Mouse (Mus musculus): Measurements from ENCODE around the gene Gm49378. TPM values are rescaled to one million over a fixed set of nuclear protein-coding genes. Genes with fewer than 3 reads are reported as not detected.

Gm49378 gene
- total and polyA plus RNA-seq, 3 experiments = 0.17 to 11.7 (median 8.7) TPM

DNA sequence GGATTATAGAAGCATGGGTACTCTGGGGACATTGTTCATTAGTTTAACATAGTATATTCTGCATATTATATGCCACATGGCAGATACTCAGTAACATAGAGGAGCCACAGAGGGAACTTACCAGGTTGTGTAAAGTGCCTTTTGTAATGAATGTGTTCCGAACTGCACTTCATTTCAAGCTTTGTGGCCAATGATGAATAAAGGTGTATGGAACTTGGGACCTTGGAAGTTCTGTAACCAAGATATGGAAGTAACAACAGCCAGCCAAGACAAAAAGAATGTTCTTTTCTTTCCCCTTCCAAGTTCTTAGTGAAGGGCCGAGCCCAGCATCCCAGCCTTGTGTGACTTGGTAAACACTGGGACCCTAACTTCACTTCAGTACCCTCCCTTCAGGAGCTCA, 12.2 kb upstream of the Gm49378 start, which contains the start of gene Tssk4:
Gene Tssk4 (plus strand): TSS at position 301 of the 400 bp plus-strand sequence.
- H3K4me3 ChIP-seq (replicated peaks in 1 of 3; ENCODE audit: low read depth in 2 of 3, low read length in 2 of 3, poor library complexity in 1 of 3) = no peak within 1 kb of the TSS
- TF ChIP-seq MYC (IDR thresholded peaks at IDR 0.05; ENCODE audit: low read depth, low read length) (no peak), JUN (IDR thresholded peaks at IDR 0.05; ENCODE audit: insufficient read depth, low read depth, low read length) (no peak), CTCF (conservative IDR thresholded peaks at IDR 0.05 in 1 of 2, IDR thresholded peaks at IDR 0.05 in 1 of 2; ENCODE audit: low read depth in 2 of 2, low read length in 2 of 2) (no peak), KAT2A (IDR thresholded peaks at IDR 0.05; ENCODE audit: insufficient replicate concordance, low read length) (no peak), CHD2 (IDR thresholded peaks at IDR 0.05; ENCODE audit: low read length) (no peak), BHLHE40 (IDR thresholded peaks at IDR 0.05; ENCODE audit: low read depth, low read length) (no peak), MAFK (IDR thresholded peaks at IDR 0.05; ENCODE audit: insufficient replicate concordance, low read length) (no peak), RAD21 (IDR thresholded peaks at IDR 0.05; ENCODE audit: low read depth, low read length) (no peak), USF1 (IDR thresholded peaks at IDR 0.05; ENCODE audit: low read depth, low read length) (no peak), ZKSCAN1 (IDR thresholded peaks at IDR 0.05; ENCODE audit: borderline replicate concordance, low read depth, low read length) (no peak), ELF1 (IDR thresholded peaks at IDR 0.05; ENCODE audit: low read depth, low read length) (no peak), MEF2A (IDR thresholded peaks at IDR 0.05; ENCODE audit: borderline replicate concordance, low read depth, low read length) (no peak), ZMIZ1 (IDR thresholded peaks at IDR 0.05; ENCODE audit: low read depth, low read length) (no peak), PAX5 (IDR thresholded peaks at IDR 0.05; ENCODE audit: low read length) (no peak), MXI1 (IDR thresholded peaks at IDR 0.05; ENCODE audit: low read depth, low read length) (no peak), HCFC1 (IDR thresholded peaks at IDR 0.05; ENCODE audit: low read depth, low read length) (no peak), POLR2A (IDR thresholded peaks at IDR 0.05; ENCODE audit: low read depth, low read length) (no peak), MAX (IDR thresholded peaks at IDR 0.05; ENCODE audit: low read length) (no peak), UBTF (IDR thresholded peaks at IDR 0.05; ENCODE audit: low read depth, low read length) (no peak)
- dilution Hi-C loops (cut with MboI; ENCODE audit: extremely low pct_ligation_motif_present, extremely low pct_unique_long_range_greater_than_20kb, low sequenced_read_pairs) = no loop called here
- no peak within 1 kb of the TSS for H3K4me2 ChIP-seq (ENCODE audit: insufficient read depth, low read depth, poor library complexity, severe bottlenecking)
- no peaks in the 10 kb centered on the region for H3K27me3 ChIP-seq (replicated peaks)
- no peak within 1 kb of the TSS for H3K27ac ChIP-seq (ENCODE audit: insufficient read depth, low read depth)
- no peak for DNase-seq (ENCODE audit: extremely low read depth)
- H3K79me2 ChIP-seq (replicated peaks; ENCODE audit: control insufficient read depth, extremely low read depth, insufficient read depth, poor library complexity, severe bottlenecking) = peaks cover 7% of the 10 kb centered on the region
- peaks cover 3 to 19% of the 10 kb centered on the region in 2 experiments for H3K36me3 ChIP-seq (replicated peaks in 1 of 2; ENCODE audit: control insufficient read depth in 1 of 2, insufficient read depth in 1 of 2, low read length in 1 of 2)
- H3K4me1 ChIP-seq (ENCODE audit: control insufficient read depth in 1 of 2, insufficient read depth in 2 of 2) = peaks cover 4 to 15% of the 10 kb centered on the region in 2 experiments; a peak in 2 of 4 replicates
- no peaks in the 10 kb centered on the region for H3K9me3 ChIP-seq (replicated peaks; ENCODE audit: low read length)
- in situ Hi-C loops (cut with MboI; ENCODE audit: low pct_ligation_motif_present, low pct_unique_long_range_greater_than_20kb, low sequenced_read_pairs) = no loop called here
- H3K9ac ChIP-seq (ENCODE audit: insufficient read depth, low read depth) = no peak within 1 kb of the TSS

DNA sequence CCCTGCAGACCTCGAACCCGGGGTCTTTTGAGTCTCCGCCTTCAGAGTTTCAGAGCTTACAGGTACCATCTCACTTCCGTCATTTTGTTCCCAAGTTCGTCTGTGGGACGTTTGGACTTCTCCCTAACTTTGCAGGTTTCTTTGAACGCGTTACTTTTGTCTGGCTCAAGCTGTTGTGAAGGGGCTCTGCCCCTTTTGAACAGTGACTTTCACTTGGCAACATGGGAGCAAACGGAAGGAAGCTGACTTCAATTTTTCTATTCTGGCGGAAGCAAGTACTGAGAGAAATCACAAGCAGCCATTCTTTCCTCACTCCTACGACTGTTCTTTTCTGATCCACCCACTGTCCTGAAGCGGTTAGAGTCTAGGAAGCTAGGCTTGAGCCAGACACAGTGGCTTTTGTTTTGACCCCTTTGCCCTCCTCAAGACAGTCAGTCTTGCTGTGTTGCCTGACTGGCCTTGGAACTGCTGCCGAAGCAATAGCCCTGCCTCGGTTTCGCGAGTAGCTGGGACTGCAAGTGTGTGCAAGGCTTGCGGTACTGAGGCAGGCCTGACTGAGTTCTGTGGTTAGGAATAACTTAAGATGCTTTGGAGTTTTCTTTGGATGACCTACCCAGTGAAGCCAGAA, 6.7 kb upstream of the Gm49378 start:
- H3K4me3 ChIP-seq (replicated peaks in 1 of 3; ENCODE audit: low read depth in 2 of 3, low read length in 2 of 3, poor library complexity in 1 of 3) = peak overlapping the region; percentile 77 to 96 (median 93)
- H3K4me1 ChIP-seq (ENCODE audit: control insufficient read depth in 1 of 2, insufficient read depth in 2 of 2) = peaks cover 4 to 44% of the 10 kb centered on the region in 2 experiments; a peak in 2 of 4 replicates
- dilution Hi-C loops (cut with MboI; ENCODE audit: extremely low pct_ligation_motif_present, extremely low pct_unique_long_range_greater_than_20kb, low sequenced_read_pairs) = no loop called here
- TF ChIP-seq GABPA (IDR thresholded peaks at IDR 0.05; ENCODE audit: insufficient replicate concordance, low read depth, low read length) = no peak
- 0 out of 2 replicates have a peak, but pooled peaks have one; percentile 9 for TF ChIP-seq MYC (IDR thresholded peaks at IDR 0.05; ENCODE audit: low read depth, low read length)
- TF ChIP-seq SMC3 (IDR thresholded peaks at IDR 0.05; ENCODE audit: low read depth, low read length) = no peak
- peak; percentile 29; the same call in 1 of the 2 replicates for TF ChIP-seq POLR2A (IDR thresholded peaks at IDR 0.05; ENCODE audit: low read depth, low read length)
- 0 out of 2 replicates have a peak, but pooled peaks have one; percentile 30 for TF ChIP-seq TBP (conservative IDR thresholded peaks at IDR 0.05; ENCODE audit: low read depth, low read length)
- TF ChIP-seq USF1 (IDR thresholded peaks at IDR 0.05; ENCODE audit: low read depth, low read length) = no peak
- 0 out of 2 replicates have a peak, but pooled peaks have one; percentile 7 for TF ChIP-seq ELF1 (IDR thresholded peaks at IDR 0.05; ENCODE audit: low read depth, low read length)
- H3K27ac ChIP-seq (ENCODE audit: insufficient read depth, low read depth) = no peak overlapping the region; the same call in 1 of the 2 replicates
- peaks cover 22 to 42% of the 10 kb centered on the region in 2 experiments for H3K36me3 ChIP-seq (replicated peaks in 1 of 2; ENCODE audit: control insufficient read depth in 1 of 2, insufficient read depth in 1 of 2, low read length in 1 of 2)
- H3K27me3 ChIP-seq (replicated peaks) = no peaks in the 10 kb centered on the region
- peak; percentile 33 for DNase-seq (ENCODE audit: extremely low read depth)
- peak overlapping the region; percentile 94 for H3K4me2 ChIP-seq (ENCODE audit: insufficient read depth, low read depth, poor library complexity, severe bottlenecking)
- H3K9me3 ChIP-seq (replicated peaks; ENCODE audit: low read length) = no peaks in the 10 kb centered on the region
- H3K79me2 ChIP-seq (replicated peaks; ENCODE audit: control insufficient read depth, extremely low read depth, insufficient read depth, poor library complexity, severe bottlenecking) = peaks cover 38% of the 10 kb centered on the region
- in situ Hi-C loops (cut with MboI; ENCODE audit: low pct_ligation_motif_present, low pct_unique_long_range_greater_than_20kb, low sequenced_read_pairs) = no loop called here
- H3K9ac ChIP-seq (ENCODE audit: insufficient read depth, low read depth) = peak overlapping the region; percentile 74

Data from CH12.LX (cell line).